Mouse (Mus musculus): ENCODE results near the gene Omd.
"Not testable (repeated sequence)": the region's sequence is repeated elsewhere in the genome, so short reads cannot be mapped to it uniquely, and the experiment has no call there.

Gene Omd

GRCm38 (mm10) chr13:49581541-49582530 lies at the start of gene Omd:
Gene Omd, plus strand, starts transcription at chr13:49582462.
- DNase-seq (ENCODE audit: extremely low read depth, insufficient read length, low spot score): peak; percentile 52

GRCm38 (mm10) chr13:49536946-49537345 lies 45.3 kb upstream of the Omd start:
- DNase-seq (ENCODE audit: extremely low read depth, insufficient read length, low spot score): no peak

- no peak for DNase-seq (ENCODE audit: extremely low read depth, insufficient read length, low spot score)
These were observed 43.6 kb upstream of the Omd start for GRCm38 (mm10) chr13:49538693-49539092.

- no peak for DNase-seq (ENCODE audit: extremely low read depth, insufficient read length, low spot score)
These were observed 38.0 kb upstream of the Omd start, which contains the start of gene Aspn for GRCm38 (mm10) chr13:49544279-49544678. Gene Aspn, plus strand, starts transcription at chr13:49544443.

- no peak for DNase-seq (ENCODE audit: extremely low read depth, insufficient read length, low spot score)
These were observed 36.6 kb upstream of the Omd start for GRCm38 (mm10) chr13:49545646-49546045.

GRCm38 (mm10) chr13:49546517-49546916 lies 35.7 kb upstream of the Omd start:
- DNase-seq (ENCODE audit: extremely low read depth, insufficient read length, low spot score): no peak

GRCm38 (mm10) chr13:49547563-49548150 lies 34.6 kb upstream of the Omd start:
- no peak for DNase-seq (ENCODE audit: extremely low read depth, insufficient read length, low spot score)

- DNase-seq (ENCODE audit: extremely low read depth, insufficient read length, low spot score): peak; percentile 40
These were observed 32.6 kb upstream of the Omd start for GRCm38 (mm10) chr13:49549616-49550015.

- DNase-seq (ENCODE audit: extremely low read depth, insufficient read length, low spot score): no peak
These were observed 27.7 kb upstream of the Omd start for GRCm38 (mm10) chr13:49554519-49554918.

- DNase-seq (ENCODE audit: extremely low read depth, insufficient read length, low spot score): no peak
These were observed 26.1 kb upstream of the Omd start for GRCm38 (mm10) chr13:49556203-49556602.

- DNase-seq (ENCODE audit: extremely low read depth, insufficient read length, low spot score): no peak
These were observed 25.3 kb upstream of the Omd start for GRCm38 (mm10) chr13:49556924-49557323.

- DNase-seq (ENCODE audit: extremely low read depth, insufficient read length, low spot score): no peak
These were observed 23.1 kb upstream of the Omd start for GRCm38 (mm10) chr13:49559185-49559584.

- no peak for DNase-seq (ENCODE audit: extremely low read depth, insufficient read length, low spot score)
These were observed 21.4 kb upstream of the Omd start for GRCm38 (mm10) chr13:49560886-49561285.

- no peak for DNase-seq (ENCODE audit: extremely low read depth, insufficient read length, low spot score)
These were observed 17.9 kb upstream of the Omd start for GRCm38 (mm10) chr13:49564347-49564746.

- DNase-seq (ENCODE audit: extremely low read depth, insufficient read length, low spot score): no peak
These were observed 11.9 kb upstream of the Omd start for GRCm38 (mm10) chr13:49570371-49570770.

GRCm38 (mm10) chr13:49571418-49571817 lies 10.8 kb upstream of the Omd start:
- DNase-seq (ENCODE audit: extremely low read depth, insufficient read length, low spot score): no peak

GRCm38 (mm10) chr13:49583859-49584258 lies 1.6 kb downstream of the Omd start:
- peak; percentile 50 for DNase-seq (ENCODE audit: extremely low read depth, insufficient read length, low spot score)

GRCm38 (mm10) chr13:49584307-49585005 lies 2.2 kb downstream of the Omd start:
- peak; percentile 58 for DNase-seq (ENCODE audit: extremely low read depth, insufficient read length, low spot score)

GRCm38 (mm10) chr13:49586062-49586461 lies 3.8 kb downstream of the Omd start:
- no peak for DNase-seq (ENCODE audit: extremely low read depth, insufficient read length, low spot score)

GRCm38 (mm10) chr13:49602541-49602940 lies 20.3 kb downstream of the Omd start:
- DNase-seq (ENCODE audit: extremely low read depth, insufficient read length, low spot score): not testable (repeated sequence)

GRCm38 (mm10) chr13:49603603-49604002 lies 21.3 kb downstream of the Omd start:
- no peak for DNase-seq (ENCODE audit: extremely low read depth, insufficient read length, low spot score)

All from 3134 (cell line).